Mouse (Mus musculus) limb, embryonic 11.5 days (tissue): ENCODE results near the gene Slc2a9. TPM values are rescaled to one million over a fixed set of nuclear protein-coding genes. Genes with fewer than 3 reads are reported as not detected.

ENCODE experiments used
- ATAC-seq: fragments of 200-750 bp; cut with Nextera tagmentation; 2 replicates; pipeline ENCODE4 v1.8.0; 2017; ENCODE audit warnings: low read depth; ENCODE audit not compliant: insufficient number of reproducible peaks, low FRiP score, low TSS enrichment
- DNase-seq: peaks from one replicate; pipeline ENCODE4 v3.0.0-alpha.2; 2015; ENCODE audit warnings: low spot score
- H3K27ac ChIP-seq: fragments of 300-500 bp; sonication (generic); replicated peaks from 2 replicates; pipeline ENCODE4 v1.5.1; 2014; ENCODE audit warnings: low read depth, mild to moderate bottlenecking, low read length
- H3K27me3 ChIP-seq: fragments of 300-500 bp; sonication (generic); 2 replicates; pipeline ENCODE4 v1.6.1; 2014; ENCODE audit warnings: mild to moderate bottlenecking, low read length, mixed read lengths; ENCODE audit not compliant: control insufficient read depth, insufficient read depth
- H3K36me3 ChIP-seq: fragments of 300-500 bp; sonication (generic); 2 replicates; pipeline ENCODE4 v1.6.1; 2014; ENCODE audit warnings: mild to moderate bottlenecking, low read length, moderate library complexity, mixed read lengths; ENCODE audit not compliant: control insufficient read depth, insufficient read depth
- H3K4me1 ChIP-seq: fragments of 300-500 bp; sonication (generic); 2 replicates; pipeline ENCODE4 v1.6.1; 2014; ENCODE audit warnings: low read length, mixed read lengths; ENCODE audit not compliant: control insufficient read depth, insufficient read depth
- H3K4me2 ChIP-seq: fragments of 300-500 bp; sonication (generic); 2 replicates; pipeline ENCODE4 v1.6.1; 2014; ENCODE audit warnings: low read depth, mild to moderate bottlenecking, moderate library complexity; ENCODE audit not compliant: severe bottlenecking
- H3K4me3 ChIP-seq: fragments of 300-500 bp; sonication (generic); 2 replicates; pipeline ENCODE4 v1.5.1; 2014; ENCODE audit warnings: low read depth, low read length
- H3K9ac ChIP-seq: fragments of 300-500 bp; sonication (generic); 2 replicates; pipeline ENCODE4 v1.6.1; 2014; ENCODE audit warnings: mild to moderate bottlenecking, low read length
- H3K9me3 ChIP-seq: fragments of 300-500 bp; sonication (generic); 2 replicates; pipeline ENCODE4 v1.6.1; 2016; ENCODE audit warnings: low read length; ENCODE audit not compliant: control insufficient read depth
- WGBS: fragments of 180-500 bp; shearing (Covaris S2); extraction: QIAGEN DNeasy Blood & Tissue Kit; methylation state at CpG from one replicate; pipeline ENCODE4 v1.1.7; 2014; 5-methylcytosine and 5-hydroxymethylcytosine counted together
- polyA plus RNA-seq: library from polyadenylated mRNA; unstranded; fragments of >200 nt; fragmentation: Nextera tagmentation; extraction: Ambion mirVana; gene quantifications from 2 replicates; pipeline ENCODE4 v1.2.1, GENCODE M21; 2014

The Slc2a9 gene
- polyA plus RNA-seq, 1 experiment from 2014 or later: 0.32 TPM

GRCm38 (mm10) chr5:38512991-38513390, 10.0 kb upstream of the Slc2a9 start:
- no peaks in the 10 kb centered on the region for H3K27me3 ChIP-seq
- no peak overlapping the region for H3K27ac ChIP-seq
- H3K4me3 ChIP-seq: no peak overlapping the region
- 12% methylated on average over 2 of the region's 2 CpGs for WGBS
- DNase-seq (no peak), ATAC-seq (no peak)
- H3K9ac ChIP-seq: no peak overlapping the region
- no peak overlapping the region for H3K4me2 ChIP-seq
- no peaks in the 10 kb centered on the region for H3K4me1 ChIP-seq
- H3K36me3 ChIP-seq: no peaks in the 10 kb centered on the region
- no peaks in the 10 kb centered on the region for H3K9me3 ChIP-seq

- no peaks in the 10 kb centered on the region for H3K27me3 ChIP-seq
- no peak overlapping the region for H3K4me2 ChIP-seq
- ATAC-seq: no peak
- WGBS: 89% methylated on average over 4 of the region's 4 CpGs
- H3K27ac ChIP-seq: no peak overlapping the region
- no peaks in the 10 kb centered on the region for H3K9me3 ChIP-seq
- H3K9ac ChIP-seq: no peak overlapping the region
- DNase-seq: no peak
- H3K4me1 ChIP-seq: no peaks in the 10 kb centered on the region
- no peak overlapping the region for H3K4me3 ChIP-seq
- H3K36me3 ChIP-seq: no peaks in the 10 kb centered on the region
These were observed 6.6 kb upstream of the Slc2a9 start for GRCm38 (mm10) chr5:38509568-38509967.

GRCm38 (mm10) chr5:38505435-38505765, 2.5 kb upstream of the Slc2a9 start:
- DNase-seq (no peak), ATAC-seq (no peak; the same call in 1 of the 2 replicates)
- Histone ChIP-seq H3K4me2 (no peak overlapping the region), H3K27me3 (no peaks in the 10 kb centered on the region), H3K27ac (no peak overlapping the region), H3K4me3 (no peak overlapping the region), H3K9me3 (no peaks in the 10 kb centered on the region), H3K4me1 (no peaks in the 10 kb centered on the region), H3K36me3 (no peaks in the 10 kb centered on the region), H3K9ac (no peak overlapping the region)
- 82% methylated on average over 3 of the region's 3 CpGs for WGBS

GRCm38 (mm10) chr5:38504747-38505434, 1.9 kb upstream of the Slc2a9 start:
- WGBS: 64% methylated on average over 6 of the region's 6 CpGs
- H3K27ac ChIP-seq: no peak overlapping the region
- H3K36me3 ChIP-seq: no peaks in the 10 kb centered on the region
- DNase-seq (no peak), ATAC-seq (no peak)
- no peaks in the 10 kb centered on the region for H3K27me3 ChIP-seq
- H3K4me3 ChIP-seq: no peak overlapping the region
- H3K4me1 ChIP-seq: no peaks in the 10 kb centered on the region
- H3K4me2 ChIP-seq: no peak overlapping the region
- no peak overlapping the region for H3K9ac ChIP-seq
- H3K9me3 ChIP-seq: no peaks in the 10 kb centered on the region

GRCm38 (mm10) chr5:38504116-38504515, 1.2 kb upstream of the Slc2a9 start:
- Histone ChIP-seq H3K27me3 (no peaks in the 10 kb centered on the region), H3K27ac (no peak overlapping the region), H3K9me3 (no peaks in the 10 kb centered on the region), H3K36me3 (no peaks in the 10 kb centered on the region), H3K4me2 (no peak overlapping the region), H3K4me3 (no peak overlapping the region), H3K9ac (no peak overlapping the region), H3K4me1 (no peaks in the 10 kb centered on the region)
- DNase-seq (no peak), ATAC-seq (no peak)
- WGBS: 79% methylated on average over 1 of the region's 1 CpGs

GRCm38 (mm10) chr5:38500043-38500442, 2.9 kb downstream of the Slc2a9 start:
- Histone ChIP-seq H3K9ac (no peak overlapping the region), H3K27me3 (no peaks in the 10 kb centered on the region), H3K9me3 (no peaks in the 10 kb centered on the region), H3K36me3 (no peaks in the 10 kb centered on the region), H3K4me2 (no peak overlapping the region), H3K4me3 (no peak overlapping the region), H3K4me1 (no peaks in the 10 kb centered on the region), H3K27ac (no peak overlapping the region)
- 92% methylated on average over 8 of the region's 8 CpGs for WGBS
- ATAC-seq (no peak), DNase-seq (no peak)

- H3K4me2 ChIP-seq: no peak overlapping the region
- 77% methylated on average over 7 of the region's 7 CpGs for WGBS
- no peak overlapping the region for H3K27ac ChIP-seq
- no peaks in the 10 kb centered on the region for H3K9me3 ChIP-seq
- H3K36me3 ChIP-seq: no peaks in the 10 kb centered on the region
- ATAC-seq: no peak
- no peaks in the 10 kb centered on the region for H3K4me1 ChIP-seq
- H3K27me3 ChIP-seq: no peaks in the 10 kb centered on the region
- no peak for DNase-seq
- no peak overlapping the region for H3K9ac ChIP-seq
- no peak overlapping the region for H3K4me3 ChIP-seq
These were observed 3.6 kb downstream of the Slc2a9 start for GRCm38 (mm10) chr5:38499316-38499811.

- Histone ChIP-seq H3K27me3 (no peaks in the 10 kb centered on the region), H3K4me1 (no peaks in the 10 kb centered on the region), H3K9me3 (no peaks in the 10 kb centered on the region), H3K27ac (no peak overlapping the region), H3K9ac (no peak overlapping the region), H3K4me3 (no peak overlapping the region), H3K4me2 (no peak overlapping the region), H3K36me3 (no peaks in the 10 kb centered on the region)
- no peak for DNase-seq
- no peak for ATAC-seq
- 83% methylated on average over 5 of the region's 5 CpGs for WGBS
These were observed 4.5 kb downstream of the Slc2a9 start for GRCm38 (mm10) chr5:38498479-38498878.
